Mouse (Mus musculus) cortical plate, adult 2 months (tissue): Measurements from ENCODE around the gene Slc46a1. TPM values are rescaled to one million over a fixed set of nuclear protein-coding genes. Genes with fewer than 3 reads are reported as not detected.

ENCODE experiments used
- H3K27ac ChIP-seq: fragments of 200-500 bp; 2 replicates; pipeline ENCODE4 v1.5.1; 2012; ENCODE audit warnings: low read length, control low read depth, inconsistent platforms; ENCODE audit not compliant: insufficient read depth
- H3K4me1 ChIP-seq: fragments of 200-500 bp; 2 replicates; pipeline ENCODE4 v1.6.1; 2011; ENCODE audit warnings: low read length; ENCODE audit not compliant: control insufficient read depth, insufficient read depth
- H3K4me3 ChIP-seq: fragments of 200-500 bp; 2 replicates; pipeline ENCODE4 v1.5.1; 2011; ENCODE audit warnings: mild to moderate bottlenecking, low read length, control low read depth; ENCODE audit not compliant: insufficient read depth
- CTCF ChIP-seq: fragments of 200-500 bp; IDR thresholded peaks from 2 replicates; pipeline ENCODE4 v1.5.1; 2011; ENCODE audit warnings: mild to moderate bottlenecking, control low read depth, low read length; ENCODE audit not compliant: insufficient read depth; ENCODE audit errors: extremely low read depth
- POLR2A ChIP-seq: fragments of 200-500 bp; IDR thresholded peaks from 2 replicates; pipeline ENCODE4 v1.6.1; 2011; ENCODE audit warnings: mild to moderate bottlenecking, low read length, control low read depth; ENCODE audit not compliant: insufficient read depth; ENCODE audit errors: extremely low read depth
- polyA plus RNA-seq: library from polyadenylated mRNA; depleted of rRNA; stranded (reverse); fragments of >200 nt; gene quantifications from 2 replicates; pipeline ENCODE4 v1.2.3, GENCODE M21; 2012

Slc46a1 gene
- polyA plus RNA-seq, 1 experiment = 14.7 TPM

GRCm38 (mm10) chr11:78453675-78454074 is 11.8 kb upstream of the Slc46a1 start:
- no peak overlapping the region for H3K27ac ChIP-seq
- H3K4me3 ChIP-seq = no peak overlapping the region
- no peak for TF ChIP-seq POLR2A
- TF ChIP-seq CTCF = peak; percentile 96
- no peaks in the 10 kb centered on the region for H3K4me1 ChIP-seq

GRCm38 (mm10) chr11:78454276-78454675 is 11.2 kb upstream of the Slc46a1 start:
- H3K27ac ChIP-seq = no peak overlapping the region
- TF ChIP-seq POLR2A = no peak
- no peak for TF ChIP-seq CTCF
- no peak overlapping the region for H3K4me3 ChIP-seq
- H3K4me1 ChIP-seq = no peaks in the 10 kb centered on the region

GRCm38 (mm10) chr11:78455308-78455707 is 10.2 kb upstream of the Slc46a1 start:
- Histone ChIP-seq H3K27ac (no peak overlapping the region), H3K4me1 (no peaks in the 10 kb centered on the region), H3K4me3 (no peak overlapping the region)
- TF ChIP-seq CTCF (peak; percentile 59), POLR2A (no peak)

GRCm38 (mm10) chr11:78458740-78459139 is 6.8 kb upstream of the Slc46a1 start:
- no peak overlapping the region for H3K4me3 ChIP-seq
- TF ChIP-seq POLR2A (no peak), CTCF (no peak)
- H3K4me1 ChIP-seq = no peaks in the 10 kb centered on the region

GRCm38 (mm10) chr11:78461894-78462293 is 3.6 kb upstream of the Slc46a1 start:
- H3K4me3 ChIP-seq = no peak overlapping the region
- TF ChIP-seq CTCF (no peak), POLR2A (no peak)
- peaks cover 2% of the 10 kb centered on the region for H3K4me1 ChIP-seq
- H3K27ac ChIP-seq = no peak overlapping the region

More at GRCm38 (mm10) chr11:78458740-78459139, 6.8 kb upstream of the Slc46a1 start:
- H3K27ac ChIP-seq = no peak overlapping the region

- peaks cover 2% of the 10 kb centered on the region for H3K4me1 ChIP-seq
- H3K27ac ChIP-seq = no peak overlapping the region
- no peak for TF ChIP-seq POLR2A
- TF ChIP-seq CTCF = no peak
- no peak overlapping the region for H3K4me3 ChIP-seq
Observed at GRCm38 (mm10) chr11:78462669-78463068, 2.8 kb upstream of the Slc46a1 start.

GRCm38 (mm10) chr11:78463286-78464036 is 2.0 kb upstream of the Slc46a1 start:
- no peak for TF ChIP-seq POLR2A
- no peak for TF ChIP-seq CTCF
- Histone ChIP-seq H3K27ac (no peak overlapping the region), H3K4me3 (no peak overlapping the region), H3K4me1 (peaks cover 2% of the 10 kb centered on the region)

- TF ChIP-seq CTCF (no peak), POLR2A (no peak)
- Histone ChIP-seq H3K4me1 (peaks cover 2% of the 10 kb centered on the region), H3K4me3 (peak overlapping the region; percentile 56), H3K27ac (no peak overlapping the region)
Observed at GRCm38 (mm10) chr11:78465116-78465515, 381 bp upstream of the Slc46a1 start.

GRCm38 (mm10) chr11:78466242-78466912 is 880 bp downstream of the Slc46a1 start:
- Histone ChIP-seq H3K27ac (no peak overlapping the region), H3K4me1 (peaks cover 2% of the 10 kb centered on the region), H3K4me3 (peak overlapping the region; percentile 56)
- TF ChIP-seq POLR2A (no peak), CTCF (no peak)

- Histone ChIP-seq H3K27ac (no peak overlapping the region), H3K4me3 (no peak overlapping the region), H3K4me1 (peaks cover 2% of the 10 kb centered on the region)
- TF ChIP-seq CTCF (no peak), POLR2A (no peak)
Observed at GRCm38 (mm10) chr11:78467515-78467914, 2.0 kb downstream of the Slc46a1 start.
